Mouse (Mus musculus): ENCODE measurements around the gene Spata13. TPM values are rescaled to one million over a fixed set of nuclear protein-coding genes. Genes with fewer than 3 reads are reported as not detected.

Gene Spata13
- polyA plus RNA-seq, 1 experiment from 2014 or later = 11.6 TPM

DNA sequence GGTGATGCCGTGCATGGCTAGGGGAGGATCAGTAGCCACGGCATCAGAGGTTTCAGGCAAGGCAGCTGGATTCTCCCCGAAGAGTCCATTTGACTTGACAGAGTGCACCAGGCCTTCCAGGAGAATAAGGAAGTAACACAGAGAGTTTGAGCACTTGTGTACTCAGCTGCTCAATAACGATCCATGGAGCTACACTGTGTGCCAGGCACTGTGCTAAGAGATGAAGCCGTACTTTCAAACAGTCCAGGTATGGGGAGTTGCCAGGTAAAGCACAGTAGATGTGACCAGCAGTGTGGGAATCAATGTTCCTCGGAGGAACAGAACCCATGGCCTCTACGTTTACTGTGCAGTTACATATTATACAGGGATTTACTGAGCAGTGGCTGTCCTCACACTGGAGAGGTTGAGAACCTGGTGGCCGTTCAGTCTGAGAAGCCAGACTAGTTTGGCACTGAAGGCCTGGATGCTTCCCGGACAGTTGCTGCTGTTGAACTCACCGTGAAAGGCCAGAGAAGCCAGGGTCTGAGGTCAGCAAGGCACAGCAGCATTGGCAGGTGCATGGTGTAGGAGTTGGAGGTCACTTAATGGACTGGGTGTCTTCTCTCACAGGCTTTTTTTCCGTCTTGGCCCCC is 29.6 kb downstream of the Spata13 start:
- Histone ChIP-seq H3K27me3 (ENCODE audit: control insufficient read depth, insufficient read depth, low read length) (no peaks in the 10 kb centered on the region), H3K9me3 (ENCODE audit: control insufficient read depth, low read length) (no peaks in the 10 kb centered on the region), H3K4me1 (ENCODE audit: control insufficient read depth in 2 of 2, insufficient read depth in 2 of 2, low read length in 2 of 2) (peaks cover 0 to 3% of the 10 kb centered on the region in 2 experiments; a peak in 2 of 4 replicates), H3K27ac (replicated peaks in 1 of 2; ENCODE audit: control insufficient read depth in 1 of 2, insufficient read depth in 1 of 2, low read depth in 2 of 2, low read length in 2 of 2) (no peak overlapping the region), H3K9ac (ENCODE audit: low read length) (no peak overlapping the region), H3K4me2 (ENCODE audit: low read length) (no peak overlapping the region), H3K4me3 (ENCODE audit: control insufficient read depth in 1 of 2, insufficient read depth in 1 of 2, low read depth in 1 of 2, low read length in 2 of 2) (no peak overlapping the region), H3K36me3 (ENCODE audit: control insufficient read depth, insufficient read depth, low read length) (no peaks in the 10 kb centered on the region)
- ATAC-seq (ENCODE audit: insufficient number of reproducible peaks, insufficient read depth, low FRiP score, low read depth) = no peak
- WGBS = 79% methylated on average over 11 of the region's 11 CpGs

DNA sequence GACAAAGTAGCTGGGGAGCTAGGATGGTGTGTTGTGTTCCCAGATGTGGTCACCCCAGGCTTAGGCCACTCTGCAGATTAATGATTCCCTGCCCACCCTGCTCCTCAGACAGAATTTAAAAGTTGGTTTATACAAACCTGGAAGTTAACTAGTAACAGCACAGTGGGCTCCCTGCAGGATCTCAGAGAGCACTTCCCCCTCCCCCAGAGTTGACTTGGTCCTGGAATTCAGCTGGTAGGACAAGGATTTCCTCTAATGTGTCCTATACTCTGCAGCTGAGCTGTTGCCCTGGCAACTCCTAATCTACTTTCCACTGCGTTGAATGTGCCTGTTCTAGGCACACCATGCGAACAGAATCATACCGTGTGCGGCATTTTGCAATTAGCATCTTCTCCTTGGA is 30.8 kb downstream of the Spata13 start:
- Histone ChIP-seq H3K27me3 (ENCODE audit: control insufficient read depth, insufficient read depth, low read length) (no peaks in the 10 kb centered on the region), H3K36me3 (ENCODE audit: control insufficient read depth, insufficient read depth, low read length) (no peaks in the 10 kb centered on the region), H3K4me1 (ENCODE audit: control insufficient read depth in 2 of 2, insufficient read depth in 2 of 2, low read length in 2 of 2) (peaks cover 0 to 3% of the 10 kb centered on the region in 2 experiments; a peak in 2 of 4 replicates), H3K9me3 (ENCODE audit: control insufficient read depth, low read length) (no peaks in the 10 kb centered on the region), H3K4me2 (ENCODE audit: low read length) (no peak overlapping the region), H3K4me3 (ENCODE audit: control insufficient read depth in 1 of 2, insufficient read depth in 1 of 2, low read depth in 1 of 2, low read length in 2 of 2) (no peak overlapping the region), H3K9ac (ENCODE audit: low read length) (no peak overlapping the region), H3K27ac (replicated peaks in 1 of 2; ENCODE audit: control insufficient read depth in 1 of 2, insufficient read depth in 1 of 2, low read depth in 2 of 2, low read length in 2 of 2) (no peak overlapping the region)
- no peak for ATAC-seq (ENCODE audit: insufficient number of reproducible peaks, insufficient read depth, low FRiP score, low read depth)
- WGBS = 31% methylated on average over 4 of the region's 4 CpGs

DNA sequence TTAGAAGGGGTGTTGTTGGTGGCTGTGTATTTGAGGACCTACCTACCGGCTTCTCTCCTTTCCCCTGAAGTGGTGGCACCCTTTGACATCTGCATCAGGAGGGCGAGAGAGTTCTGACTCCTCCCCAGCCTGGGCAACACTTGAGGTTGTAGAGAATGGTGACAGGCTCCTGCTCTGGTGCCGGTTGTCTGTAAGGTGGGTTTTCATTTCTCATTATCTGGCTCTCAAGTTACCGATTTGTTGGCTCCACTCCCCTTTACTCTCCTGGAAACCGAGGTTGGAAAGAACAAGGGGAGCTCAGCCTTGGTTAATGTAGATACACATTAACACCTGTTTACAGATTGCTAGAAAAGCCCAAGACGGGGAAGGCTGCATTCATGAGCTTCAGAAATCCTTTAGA is 31.5 kb downstream of the Spata13 start:
- Histone ChIP-seq H3K36me3 (ENCODE audit: control insufficient read depth, insufficient read depth, low read length) (no peaks in the 10 kb centered on the region), H3K4me2 (ENCODE audit: low read length) (no peak overlapping the region), H3K9me3 (ENCODE audit: control insufficient read depth, low read length) (no peaks in the 10 kb centered on the region), H3K27ac (replicated peaks in 1 of 2; ENCODE audit: control insufficient read depth in 1 of 2, insufficient read depth in 1 of 2, low read depth in 2 of 2, low read length in 2 of 2) (no peak overlapping the region), H3K9ac (ENCODE audit: low read length) (no peak overlapping the region), H3K4me1 (ENCODE audit: control insufficient read depth in 2 of 2, insufficient read depth in 2 of 2, low read length in 2 of 2) (peaks cover 0 to 3% of the 10 kb centered on the region in 2 experiments; a peak in 2 of 4 replicates), H3K4me3 (ENCODE audit: control insufficient read depth in 1 of 2, insufficient read depth in 1 of 2, low read depth in 1 of 2, low read length in 2 of 2) (no peak overlapping the region), H3K27me3 (ENCODE audit: control insufficient read depth, insufficient read depth, low read length) (no peaks in the 10 kb centered on the region)
- 53% methylated on average over 6 of the region's 6 CpGs for WGBS
- no peak for ATAC-seq (ENCODE audit: insufficient number of reproducible peaks, insufficient read depth, low FRiP score, low read depth)

DNA sequence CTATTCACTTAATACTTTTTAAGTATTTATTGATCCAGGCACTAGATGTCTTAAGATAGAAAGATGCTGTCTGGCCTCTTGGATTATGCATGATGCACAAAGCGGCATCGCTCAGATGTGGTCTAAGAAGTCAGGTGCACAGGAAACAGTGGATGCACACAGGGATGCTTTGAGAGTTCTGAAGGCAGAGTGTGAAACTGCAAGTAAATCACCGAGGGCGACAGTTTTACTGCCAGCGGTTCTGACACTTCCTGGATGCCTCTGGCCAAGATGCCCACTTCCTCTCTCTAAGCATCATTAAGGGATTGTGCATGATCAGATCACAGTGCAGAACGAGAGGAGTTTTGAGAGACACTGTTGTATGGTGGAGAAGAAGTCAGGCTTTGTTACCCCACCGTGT is 32.5 kb downstream of the Spata13 start:
- WGBS = 85% methylated on average over 7 of the region's 7 CpGs
- no peaks in the 10 kb centered on the region for H3K36me3 ChIP-seq (ENCODE audit: control insufficient read depth, insufficient read depth, low read length)
- ATAC-seq (ENCODE audit: insufficient number of reproducible peaks, insufficient read depth, low FRiP score, low read depth) = no peak

DNA sequence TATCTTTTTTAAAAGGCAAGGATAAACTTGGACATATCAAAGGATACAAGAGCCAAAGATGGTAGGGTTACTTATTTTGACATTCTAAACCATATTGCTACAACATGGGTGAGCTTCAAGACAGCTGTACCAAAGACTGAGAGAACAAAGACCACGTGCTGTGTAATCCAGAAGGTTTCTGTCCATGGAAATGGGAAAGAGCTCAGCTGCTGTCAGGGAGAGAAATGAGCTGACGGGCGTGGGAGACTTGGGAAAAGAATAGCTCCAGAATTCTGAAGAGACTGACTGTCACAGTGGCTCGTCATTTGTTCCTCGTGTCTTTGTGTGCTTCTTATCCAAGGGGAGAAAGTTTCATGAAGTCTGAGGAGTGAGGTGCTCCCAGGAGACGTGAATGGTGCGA is 36.4 kb downstream of the Spata13 start:
- no peak overlapping the region for H3K27ac ChIP-seq (replicated peaks in 1 of 2; ENCODE audit: control insufficient read depth in 1 of 2, insufficient read depth in 1 of 2, low read depth in 2 of 2, low read length in 2 of 2)
- no peak overlapping the region for H3K9ac ChIP-seq (ENCODE audit: low read length)
- no peaks in the 10 kb centered on the region for H3K36me3 ChIP-seq (ENCODE audit: control insufficient read depth, insufficient read depth, low read length)
- H3K9me3 ChIP-seq (ENCODE audit: control insufficient read depth, low read length) = no peaks in the 10 kb centered on the region
- no peak overlapping the region for H3K4me2 ChIP-seq (ENCODE audit: low read length)
- ATAC-seq (ENCODE audit: insufficient number of reproducible peaks, insufficient read depth, low FRiP score, low read depth) = no peak
- H3K4me3 ChIP-seq (ENCODE audit: control insufficient read depth in 1 of 2, insufficient read depth in 1 of 2, low read depth in 1 of 2, low read length in 2 of 2) = no peak overlapping the region
- H3K4me1 ChIP-seq (ENCODE audit: control insufficient read depth in 2 of 2, insufficient read depth in 2 of 2, low read length in 2 of 2) = peaks cover 0 to 5% of the 10 kb centered on the region in 2 experiments; a peak in 2 of 4 replicates
- 78% methylated on average over 7 of the region's 7 CpGs for WGBS
- no peaks in the 10 kb centered on the region for H3K27me3 ChIP-seq (ENCODE audit: control insufficient read depth, insufficient read depth, low read length)

More for the DNA sequence above, 32.5 kb downstream of the Spata13 start:
- Histone ChIP-seq H3K9ac (ENCODE audit: low read length) (no peak overlapping the region), H3K4me3 (ENCODE audit: control insufficient read depth in 1 of 2, insufficient read depth in 1 of 2, low read depth in 1 of 2, low read length in 2 of 2) (no peak overlapping the region), H3K4me1 (ENCODE audit: control insufficient read depth in 2 of 2, insufficient read depth in 2 of 2, low read length in 2 of 2) (peaks cover under 1 to 3% of the 10 kb centered on the region in 2 experiments), H3K9me3 (ENCODE audit: control insufficient read depth, low read length) (no peaks in the 10 kb centered on the region), H3K27ac (replicated peaks in 1 of 2; ENCODE audit: control insufficient read depth in 1 of 2, insufficient read depth in 1 of 2, low read depth in 2 of 2, low read length in 2 of 2) (no peak overlapping the region), H3K4me2 (ENCODE audit: low read length) (no peak overlapping the region), H3K27me3 (ENCODE audit: control insufficient read depth, insufficient read depth, low read length) (no peaks in the 10 kb centered on the region)

DNA sequence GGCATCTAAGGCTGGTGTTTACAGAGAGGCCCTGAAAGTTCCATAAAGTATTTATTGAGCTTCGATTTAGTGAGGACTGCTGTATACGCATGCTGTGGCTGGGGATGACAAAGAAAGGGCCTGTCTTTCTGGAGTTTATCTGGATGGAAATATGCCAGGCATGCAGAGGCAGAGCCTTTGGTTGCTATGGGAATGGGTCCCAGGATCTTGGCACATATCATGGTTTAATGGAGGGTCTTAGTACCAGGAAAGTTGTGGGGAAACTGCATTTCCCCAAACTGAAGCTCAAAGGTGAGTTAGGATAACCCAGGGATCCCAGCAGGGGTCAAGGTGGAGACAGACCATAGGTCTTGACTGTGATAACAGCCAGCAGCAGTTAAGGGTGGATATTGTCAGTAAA is 37.7 kb downstream of the Spata13 start:
- H3K4me3 ChIP-seq (ENCODE audit: control insufficient read depth in 1 of 2, insufficient read depth in 1 of 2, low read depth in 1 of 2, low read length in 2 of 2) = no peak overlapping the region
- peaks cover 0 to 5% of the 10 kb centered on the region in 2 experiments; a peak in 2 of 4 replicates for H3K4me1 ChIP-seq (ENCODE audit: control insufficient read depth in 2 of 2, insufficient read depth in 2 of 2, low read length in 2 of 2)
- no peaks in the 10 kb centered on the region for H3K36me3 ChIP-seq (ENCODE audit: control insufficient read depth, insufficient read depth, low read length)
- no peaks in the 10 kb centered on the region for H3K9me3 ChIP-seq (ENCODE audit: control insufficient read depth, low read length)
- no peak overlapping the region for H3K27ac ChIP-seq (replicated peaks in 1 of 2; ENCODE audit: control insufficient read depth in 1 of 2, insufficient read depth in 1 of 2, low read depth in 2 of 2, low read length in 2 of 2)
- no peak overlapping the region for H3K4me2 ChIP-seq (ENCODE audit: low read length)
- ATAC-seq (ENCODE audit: insufficient number of reproducible peaks, insufficient read depth, low FRiP score, low read depth) = no peak
- H3K9ac ChIP-seq (ENCODE audit: low read length) = no peak overlapping the region
- no peaks in the 10 kb centered on the region for H3K27me3 ChIP-seq (ENCODE audit: control insufficient read depth, insufficient read depth, low read length)
- 34% methylated on average over 2 of the region's 2 CpGs for WGBS

DNA sequence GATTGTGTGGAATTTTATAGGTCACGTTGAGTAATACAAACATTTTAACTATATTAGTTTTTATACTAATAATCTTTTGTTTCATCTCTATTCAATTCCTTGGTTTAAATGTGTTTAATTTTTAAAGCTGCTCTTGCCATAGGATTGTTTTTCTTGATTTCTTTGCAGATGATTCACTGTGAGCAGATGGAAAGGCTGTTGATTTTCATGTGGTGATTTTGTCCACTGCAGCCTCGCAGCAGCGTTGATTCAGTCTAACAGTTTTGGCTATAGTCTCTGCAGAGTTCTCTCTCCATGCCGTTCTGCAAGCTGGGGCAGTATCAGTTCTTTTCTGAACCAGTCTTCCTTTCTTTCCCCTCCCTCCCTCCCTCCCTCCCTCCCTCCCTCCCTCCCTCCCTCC is 41.9 kb downstream of the Spata13 start:
- Histone ChIP-seq H3K9ac (ENCODE audit: low read length) (no peak overlapping the region), H3K27me3 (ENCODE audit: control insufficient read depth, insufficient read depth, low read length) (no peaks in the 10 kb centered on the region), H3K4me2 (ENCODE audit: low read length) (no peak overlapping the region), H3K4me1 (ENCODE audit: control insufficient read depth in 2 of 2, insufficient read depth in 2 of 2, low read length in 2 of 2) (peaks cover 0 to 5% of the 10 kb centered on the region in 2 experiments; a peak in 2 of 4 replicates), H3K9me3 (ENCODE audit: control insufficient read depth, low read length) (no peaks in the 10 kb centered on the region), H3K36me3 (ENCODE audit: control insufficient read depth, insufficient read depth, low read length) (no peaks in the 10 kb centered on the region), H3K27ac (replicated peaks in 1 of 2; ENCODE audit: control insufficient read depth in 1 of 2, insufficient read depth in 1 of 2, low read depth in 2 of 2, low read length in 2 of 2) (no peak overlapping the region), H3K4me3 (ENCODE audit: control insufficient read depth in 1 of 2, insufficient read depth in 1 of 2, low read depth in 1 of 2, low read length in 2 of 2) (no peak overlapping the region)
- ATAC-seq (ENCODE audit: insufficient number of reproducible peaks, insufficient read depth, low FRiP score, low read depth) = no peak
- WGBS = 87% methylated on average over 4 of the region's 4 CpGs

All from heart, embryonic 14.5 days (tissue).